Mouse (Mus musculus): Measurements from ENCODE around the gene Pdlim1. TPM values are rescaled to one million over a fixed set of nuclear protein-coding genes. Genes with fewer than 3 reads are reported as not detected.

The Pdlim1 gene
- polyA plus RNA-seq, 1 experiment from 2014 or later = 105 TPM

- H3K4me3 ChIP-seq = no peak overlapping the region
- H3K4me2 ChIP-seq (replicated peaks) = no peak overlapping the region
- no peaks in the 10 kb centered on the region for H3K27me3 ChIP-seq
- ATAC-seq (ENCODE audit: insufficient number of reproducible peaks, insufficient read depth, low FRiP score, low TSS enrichment) = no peak
- H3K9ac ChIP-seq = no peak overlapping the region
- H3K27ac ChIP-seq = no peak overlapping the region
- 87% methylated on average over 5 of the region's 5 CpGs for WGBS
- H3K9me3 ChIP-seq = no peaks in the 10 kb centered on the region
- H3K4me1 ChIP-seq = no peaks in the 10 kb centered on the region
- no peaks in the 10 kb centered on the region for H3K36me3 ChIP-seq
These were observed 88.0 kb downstream of the Pdlim1 start for GRCm38 (mm10) chr19:40183600-40183999.

GRCm38 (mm10) chr19:40178311-40178710, 93.3 kb downstream of the Pdlim1 start:
- Histone ChIP-seq H3K27ac (no peak overlapping the region), H3K4me1 (no peaks in the 10 kb centered on the region), H3K4me2 (replicated peaks) (no peak overlapping the region), H3K4me3 (no peak overlapping the region), H3K9ac (no peak overlapping the region), H3K9me3 (no peaks in the 10 kb centered on the region), H3K36me3 (no peaks in the 10 kb centered on the region), H3K27me3 (no peaks in the 10 kb centered on the region)
- 71% methylated on average over 4 of the region's 4 CpGs for WGBS
- no peak for ATAC-seq (ENCODE audit: insufficient number of reproducible peaks, insufficient read depth, low FRiP score, low TSS enrichment)

Other genes starting within 250 kb of the Pdlim1 start
- gene Cyp2c54, start 198.0 kb downstream of the Pdlim1 start, polyA plus RNA-seq (2016; fragmentation: Nextera tagmentation; extraction: Ambion mirVana) = not detected in 2 replicates
- not detected in 2 replicates for gene Cyp2c50, start 182.2 kb downstream of the Pdlim1 start, polyA plus RNA-seq (2016; fragmentation: Nextera tagmentation; extraction: Ambion mirVana)
- not detected in 2 replicates for gene Cyp2c70, start 84.5 kb downstream of the Pdlim1 start, polyA plus RNA-seq (2016; fragmentation: Nextera tagmentation; extraction: Ambion mirVana)
- 42.1 and 42.2 TPM in 2 replicates for gene Sorbs1, start 241.9 kb upstream of the Pdlim1 start, polyA plus RNA-seq (2016; fragmentation: Nextera tagmentation; extraction: Ambion mirVana)

All from embryonic facial prominence, embryonic 12.5 days (tissue).